Mouse (Mus musculus): Measurements from ENCODE around the gene Btrc.

Btrc gene

GRCm38 (mm10) chr19:45574941-45575631 is 211.6 kb downstream of the Btrc start:
- DNase-seq (ENCODE audit: low spot score): no peak

DNA sequence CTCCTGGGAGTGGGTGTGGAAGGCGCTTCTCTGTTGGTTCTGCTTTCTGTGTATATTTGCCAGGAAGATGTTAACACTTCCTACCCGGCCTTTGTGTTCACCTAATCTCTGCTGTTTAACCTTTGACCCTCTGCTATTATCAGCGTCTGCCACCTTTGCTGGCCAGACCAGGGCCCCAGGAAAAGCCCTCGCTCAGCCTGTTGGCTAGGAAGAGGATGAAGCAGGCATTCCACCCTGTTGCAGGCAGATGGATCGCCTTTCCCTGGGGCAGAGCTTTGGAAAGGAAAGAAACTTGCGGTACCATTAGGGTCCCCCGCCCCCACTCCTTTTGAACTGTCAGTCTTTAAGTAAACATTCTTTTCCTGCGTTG is 212.1 kb downstream of the Btrc start:
- DNase-seq (ENCODE audit: low spot score): no peak

DNA sequence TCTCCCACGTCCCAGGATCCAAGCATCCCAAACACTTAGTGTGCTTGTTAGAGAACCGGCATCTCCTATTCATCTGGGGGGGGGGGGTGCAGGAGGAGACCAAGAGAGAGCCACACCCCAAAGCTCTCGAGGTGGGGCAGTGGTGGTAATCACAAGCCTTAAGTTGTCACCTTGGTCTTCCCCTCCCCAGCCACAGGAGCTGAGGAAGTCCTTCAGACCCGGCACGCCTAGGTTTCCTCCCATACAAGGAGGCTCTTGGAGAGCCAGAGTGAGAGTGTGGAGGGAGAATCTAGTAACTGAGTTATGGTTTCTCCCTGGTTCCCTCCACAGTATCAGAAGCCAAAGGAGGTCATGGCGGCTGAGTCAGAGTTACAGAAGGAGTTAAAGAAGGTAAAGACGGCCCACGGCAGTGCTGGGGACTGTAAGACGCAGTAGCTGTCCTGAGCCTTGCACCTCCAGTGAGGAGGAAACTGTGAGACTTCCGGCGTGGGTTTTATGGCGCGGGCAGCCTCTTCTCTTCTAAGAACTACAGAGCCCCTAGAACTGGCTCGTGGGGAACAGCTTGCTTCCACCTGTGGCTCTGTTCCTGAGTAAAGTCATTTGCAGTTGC is 213.7 kb downstream of the Btrc start:
- no peak for DNase-seq (ENCODE audit: low spot score)

GRCm38 (mm10) chr19:45578976-45579375 is 215.4 kb downstream of the Btrc start:
- no peak for DNase-seq (ENCODE audit: low spot score)

DNA sequence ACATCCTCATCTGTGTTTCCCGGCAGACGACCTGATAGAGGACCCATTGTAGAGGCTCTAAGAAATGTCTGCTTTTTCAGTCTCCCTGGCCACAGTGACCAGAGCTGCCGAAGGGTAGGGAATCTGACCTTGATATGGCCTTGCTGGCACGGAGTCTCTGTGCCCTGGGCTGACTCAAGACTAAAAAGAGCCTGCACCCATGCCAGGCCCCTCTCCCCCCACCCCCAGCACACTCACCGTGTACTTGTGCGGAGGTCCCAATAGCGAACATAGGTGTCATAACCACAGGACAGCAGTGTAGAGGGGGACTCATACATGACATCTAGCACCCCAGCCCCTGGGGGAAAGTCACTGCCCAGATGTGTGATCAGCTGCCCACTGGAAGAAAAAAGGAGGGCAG is 215.9 kb downstream of the Btrc start:
- no peak for DNase-seq (ENCODE audit: low spot score)
